Mouse (Mus musculus) right cerebral cortex, postnatal 36 days (tissue): ENCODE measurements around the gene Ptpre.
"Not testable (repeated sequence)": the region's sequence is repeated elsewhere in the genome, so short reads cannot be mapped to it uniquely, and the experiment has no call there.

Source experiments
- DNase-seq, 2 experiments: peaks; one replicate each; pipeline ENCODE4 v3.0.0; 2022; ENCODE audit warnings: low spot score in 2 of 2, mixed read lengths in 1 of 2

The Ptpre gene

DNA sequence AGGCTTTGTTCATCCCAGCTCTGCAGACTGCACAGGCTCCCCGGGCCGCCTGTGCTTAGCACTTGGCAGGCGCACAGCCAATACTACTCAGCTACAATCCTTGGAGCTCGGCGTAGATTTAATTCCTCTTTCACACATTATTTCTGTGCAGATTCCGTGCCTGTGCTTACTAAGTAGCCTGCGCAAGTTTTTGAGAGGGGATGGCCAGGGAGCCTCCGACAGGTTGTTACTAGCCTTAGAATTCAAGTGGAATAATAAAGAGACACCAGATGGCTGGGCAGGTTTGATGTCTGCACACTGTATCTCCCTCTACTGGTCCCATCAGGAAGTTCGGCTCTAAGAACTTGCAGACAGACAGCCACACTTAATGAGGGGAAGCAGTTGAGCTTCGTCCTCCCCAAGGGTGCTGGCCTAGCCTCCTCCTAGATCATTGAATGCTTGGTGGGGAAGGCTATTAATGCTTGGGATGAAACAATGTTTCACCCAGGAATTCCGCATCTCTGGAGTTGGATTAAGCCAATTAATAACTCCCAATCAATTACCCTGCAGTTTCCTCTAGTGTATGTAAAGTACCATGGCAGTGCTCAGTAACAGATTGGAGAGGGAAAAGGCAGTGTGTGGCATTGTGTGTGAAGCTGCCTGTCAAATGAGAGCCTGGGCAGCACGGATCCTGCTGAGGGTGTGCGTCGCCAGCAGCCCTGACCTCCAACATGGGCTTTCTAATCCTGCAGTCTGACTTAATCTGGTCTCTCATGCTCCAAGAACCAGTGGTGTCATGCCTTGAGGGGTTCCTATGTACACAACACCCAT is 104.6 kb downstream of the Ptpre start:
- DNase-seq: peak; percentile 61 to 66

DNA sequence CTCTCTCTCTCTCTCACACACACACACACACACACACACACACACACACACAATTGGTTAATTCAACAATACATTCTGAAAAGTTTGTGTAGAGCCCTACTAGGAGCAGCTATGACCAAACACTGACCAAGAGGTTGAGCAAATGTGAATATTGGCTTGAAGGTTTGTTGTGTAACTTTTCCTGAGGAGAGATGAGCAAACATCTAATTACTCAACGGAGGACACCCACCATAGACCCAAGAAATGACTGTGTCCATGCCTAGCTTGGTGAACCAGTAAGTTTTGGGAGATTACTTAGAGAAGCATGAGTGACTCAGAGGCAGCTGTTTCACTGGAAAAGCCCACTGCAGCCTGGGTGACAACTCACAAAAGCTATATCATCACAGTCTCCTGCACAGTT is 107.2 kb downstream of the Ptpre start:
- DNase-seq: no peak

DNA sequence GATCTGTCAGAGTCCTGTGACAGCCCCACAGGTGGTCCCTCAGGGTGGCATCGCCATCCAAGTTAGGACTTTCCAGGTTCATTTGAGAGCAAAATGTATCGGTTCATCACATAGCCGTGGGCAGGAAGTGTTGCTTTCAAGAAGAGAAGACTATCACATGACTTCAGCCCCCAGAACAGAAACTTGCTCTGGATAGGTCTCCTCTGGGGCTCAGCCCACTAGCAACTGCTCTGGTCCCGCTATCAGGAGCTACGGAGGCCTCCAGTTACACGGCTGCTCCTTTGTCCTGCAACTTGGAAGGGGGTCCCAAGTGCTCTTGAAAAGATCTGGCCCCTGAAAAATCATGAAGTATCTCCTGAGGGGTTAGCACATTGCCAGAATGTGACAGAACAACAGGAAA is 109.7 kb downstream of the Ptpre start:
- DNase-seq: no peak

DNA sequence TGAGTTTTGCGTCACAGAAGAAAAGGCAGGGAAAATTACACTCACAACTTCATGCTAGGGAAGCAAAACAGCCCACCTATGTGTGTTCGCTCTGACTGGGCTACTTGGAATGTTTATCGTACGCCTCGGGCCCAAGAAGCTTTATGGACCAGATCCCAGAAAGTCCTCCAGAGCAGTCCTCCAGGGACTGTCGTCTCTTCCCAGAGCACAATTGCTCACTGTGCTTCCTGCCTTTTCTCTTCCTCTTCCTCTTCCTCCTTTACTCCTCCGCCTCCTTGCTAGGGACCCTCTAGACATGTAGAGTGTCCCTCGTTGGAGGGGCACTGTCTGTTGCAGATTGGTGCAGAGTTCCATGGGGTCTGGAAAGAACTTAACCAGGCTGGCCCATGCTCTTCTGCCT is 111.5 kb downstream of the Ptpre start:
- DNase-seq: no peak

DNA sequence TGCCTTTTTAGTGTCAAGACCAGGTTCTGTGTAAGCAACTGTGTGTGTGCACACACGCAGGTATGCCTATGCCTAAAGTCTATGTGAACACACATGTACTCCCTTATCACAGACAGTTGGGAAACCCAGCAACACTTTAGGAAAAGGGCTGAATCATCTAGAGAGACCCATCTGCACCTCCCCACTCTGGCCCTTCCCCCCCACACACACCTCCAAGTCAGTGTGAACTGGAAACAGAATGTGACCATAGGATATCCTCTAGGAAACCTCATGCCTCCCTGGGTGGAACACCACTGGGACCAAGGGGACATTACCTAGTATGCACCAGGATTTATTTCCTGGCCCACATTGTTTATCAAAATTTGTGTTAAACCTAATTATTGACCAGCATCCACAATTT is 112.0 kb downstream of the Ptpre start:
- DNase-seq: no peak

DNA sequence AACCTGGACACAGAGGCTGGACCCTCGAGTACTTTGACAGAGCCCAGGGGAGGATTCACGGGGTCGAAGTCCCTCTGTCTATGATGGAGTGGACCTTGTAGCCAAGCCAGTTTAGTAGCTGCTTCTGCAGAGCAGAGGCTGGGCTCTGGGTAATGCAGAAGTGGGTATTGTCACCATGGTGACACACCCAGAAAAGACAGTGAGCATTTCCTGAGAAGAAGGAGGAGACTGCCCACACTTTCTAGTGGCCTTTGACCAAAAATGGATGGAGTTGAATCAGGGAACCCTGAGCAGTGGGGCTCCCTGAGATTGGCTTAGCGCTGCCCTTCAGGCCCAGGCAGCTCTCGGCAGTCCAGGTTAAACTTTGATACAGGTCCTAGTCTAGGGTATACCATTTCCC is 112.8 kb downstream of the Ptpre start:
- no peak for DNase-seq

DNA sequence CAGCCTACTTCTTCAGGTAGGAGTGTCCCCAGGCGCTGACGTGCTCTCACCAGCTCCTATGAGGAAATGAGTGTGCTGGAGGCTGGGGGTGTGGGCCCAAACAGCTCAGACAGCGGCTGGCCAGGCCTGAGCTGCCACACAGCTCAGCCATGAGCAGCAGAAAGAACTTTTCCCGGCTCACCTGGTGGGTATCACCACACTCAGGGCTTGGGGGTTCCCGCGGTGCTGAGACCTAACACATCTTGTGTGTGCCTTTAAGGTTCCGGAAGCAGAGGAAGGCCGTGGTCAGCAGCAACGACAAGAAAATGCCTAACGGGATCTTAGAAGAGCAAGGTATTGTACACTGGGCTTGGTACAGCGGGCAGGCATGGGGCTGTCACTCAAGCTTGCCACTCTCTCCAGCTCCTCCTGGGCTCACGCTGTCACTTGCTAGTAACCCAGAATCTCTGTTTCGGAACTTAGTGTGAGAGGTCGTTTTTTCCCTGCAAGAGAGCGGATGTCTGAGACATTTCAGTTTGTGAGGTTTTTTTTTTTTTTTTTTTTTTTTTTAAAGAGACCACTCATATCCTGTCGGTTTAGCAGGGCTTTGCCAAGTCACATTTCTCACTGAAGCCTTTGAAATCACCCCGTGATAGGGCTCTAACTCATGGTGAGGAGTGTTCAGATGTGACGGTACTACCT is 114.7 kb downstream of the Ptpre start:
- DNase-seq: no peak

DNA sequence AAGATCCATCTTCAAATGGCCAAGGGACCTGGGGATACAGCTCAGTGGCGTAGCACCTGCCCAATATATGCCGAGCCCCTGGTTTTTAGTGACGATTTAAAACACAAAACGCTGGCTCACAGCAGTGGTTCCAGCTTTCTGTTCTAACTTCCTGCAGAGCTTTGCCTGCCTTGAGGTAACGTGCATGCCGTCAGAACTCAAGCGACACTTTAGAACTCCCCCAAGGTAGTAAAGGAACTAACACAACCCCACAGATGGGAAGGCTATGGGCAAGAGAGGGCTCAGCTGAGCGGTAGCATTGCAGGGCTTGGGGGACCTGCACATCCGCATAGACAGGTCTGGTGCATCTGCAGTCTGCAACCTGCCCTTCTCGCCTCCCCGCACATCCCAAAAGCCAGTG is 115.5 kb downstream of the Ptpre start:
- DNase-seq: no peak

DNA sequence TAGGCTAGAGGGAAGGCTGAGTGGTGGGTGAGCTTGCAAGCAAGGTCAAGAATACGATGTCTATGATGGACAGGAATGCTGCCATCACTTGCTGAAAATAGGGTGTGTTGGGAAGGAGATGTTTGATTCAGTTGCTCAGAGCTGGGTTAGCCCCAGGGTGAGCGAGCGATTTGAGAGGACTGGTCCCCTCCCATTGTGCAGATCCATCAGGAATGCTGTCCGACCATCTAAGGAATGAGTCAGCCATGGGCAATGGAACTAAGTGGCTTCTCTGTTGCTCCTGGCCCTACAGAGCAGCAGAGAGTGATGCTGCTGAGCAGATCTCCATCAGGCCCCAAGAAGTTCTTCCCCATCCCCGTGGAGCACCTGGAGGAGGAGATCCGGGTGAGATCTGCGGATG is 116.3 kb downstream of the Ptpre start:
- no peak for DNase-seq

DNA sequence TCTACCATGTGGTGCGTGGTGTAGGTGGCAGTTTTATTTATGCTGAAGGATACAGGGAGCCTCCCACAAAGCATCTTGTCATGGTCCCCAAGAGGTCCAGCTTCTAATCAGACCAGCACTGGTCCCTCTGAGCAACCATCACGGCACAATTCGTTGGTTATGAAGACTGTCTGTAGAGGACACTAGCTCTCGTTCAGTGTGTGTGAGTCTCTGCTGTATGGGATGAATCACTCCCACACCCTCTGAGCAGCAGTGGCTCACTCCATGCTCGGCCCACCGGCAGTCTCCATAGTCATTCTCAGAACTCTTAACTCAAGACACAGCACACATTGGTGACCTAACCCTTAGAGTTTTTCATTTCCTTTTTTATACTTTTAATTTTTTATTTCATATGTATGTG is 117.0 kb downstream of the Ptpre start:
- DNase-seq: no peak

DNA sequence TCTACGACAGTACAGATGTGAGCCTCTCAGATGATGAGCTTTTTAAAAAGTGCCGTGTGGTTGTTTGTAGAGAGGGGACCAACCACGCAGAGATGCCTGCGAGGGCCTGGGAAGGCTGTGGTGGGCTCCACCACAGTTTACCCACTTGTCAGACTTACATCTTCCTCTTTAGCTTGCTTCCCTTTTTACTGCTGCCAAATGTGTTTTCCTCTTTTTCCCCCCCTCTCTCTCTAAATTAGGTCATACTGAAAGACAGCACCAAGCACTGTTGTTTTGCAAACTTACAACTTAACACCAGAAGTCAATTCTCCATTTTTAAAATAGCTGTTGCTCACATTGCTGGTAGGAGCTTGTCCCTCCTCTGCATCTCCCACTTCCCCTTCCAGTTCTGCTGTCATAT is 117.8 kb downstream of the Ptpre start:
- DNase-seq: no peak

DNA sequence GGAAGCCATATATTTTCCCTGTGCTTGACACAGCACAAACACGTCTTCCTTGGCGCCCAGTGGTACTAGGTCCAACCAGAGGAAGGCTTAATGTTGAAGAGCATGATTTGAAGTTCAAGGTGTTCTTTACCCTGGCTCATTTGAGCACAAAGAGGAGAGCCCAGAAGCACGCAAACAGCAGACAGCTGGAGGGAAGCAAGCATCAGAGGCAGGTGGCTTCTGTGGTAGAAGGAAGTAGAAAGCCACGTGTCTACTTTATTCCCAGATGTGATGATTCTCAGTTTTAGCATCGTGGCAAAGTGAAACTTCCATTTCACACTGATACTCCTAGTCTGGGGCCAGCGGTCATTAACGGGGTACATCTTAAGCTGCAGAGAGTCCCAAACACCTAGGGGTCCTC is 120.9 kb downstream of the Ptpre start:
- no peak for DNase-seq

DNA sequence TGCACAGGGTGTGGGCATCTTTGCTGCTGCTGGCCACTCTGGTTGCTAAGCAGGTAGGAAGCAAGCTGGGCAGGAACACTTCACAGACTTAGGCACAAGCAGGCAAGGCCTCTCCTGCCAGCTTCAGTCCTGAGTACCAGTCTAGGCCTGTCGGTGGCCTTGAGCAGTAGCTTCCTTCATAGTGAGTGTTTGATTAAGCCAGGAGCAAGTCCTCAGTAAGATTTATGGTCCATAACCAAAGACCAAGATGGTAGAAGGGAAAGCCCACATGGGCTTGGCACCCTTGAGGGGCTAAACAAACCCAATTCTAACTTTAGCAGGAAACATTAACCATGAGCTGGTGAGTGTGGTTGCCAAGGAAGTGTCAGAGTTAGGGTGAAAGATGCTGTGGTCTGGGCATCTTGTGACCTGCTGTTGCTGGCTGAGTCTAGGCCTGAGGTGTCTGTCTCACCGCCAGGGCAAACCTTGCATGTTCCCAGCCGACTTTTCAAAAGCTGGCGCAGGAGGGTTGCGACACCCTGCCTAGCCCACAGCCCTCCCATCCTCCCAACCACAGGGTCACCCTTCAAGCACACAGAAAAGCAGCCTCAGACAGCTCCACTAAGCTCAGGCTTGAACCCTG is 122.1 kb downstream of the Ptpre start:
- DNase-seq: no peak

DNA sequence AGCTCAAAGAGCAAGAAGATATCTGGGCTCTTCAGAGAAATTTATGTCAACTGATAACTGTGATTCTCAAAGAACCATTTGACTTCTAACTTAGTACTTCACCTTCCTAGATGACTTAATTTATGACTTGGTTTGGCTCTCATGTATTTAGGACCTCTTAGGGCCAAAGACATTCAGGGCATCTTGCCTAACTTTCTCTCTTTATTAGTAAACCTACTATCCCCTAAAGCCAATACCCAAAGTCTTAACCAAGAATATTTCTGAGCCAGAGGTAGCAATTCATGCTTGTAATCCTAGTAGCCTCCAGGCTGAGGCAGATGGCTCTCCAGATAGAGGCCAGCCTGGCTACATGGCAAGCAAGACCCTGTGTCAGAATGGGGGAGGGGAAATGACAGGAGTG is 123.0 kb downstream of the Ptpre start:
- DNase-seq: no peak

DNA sequence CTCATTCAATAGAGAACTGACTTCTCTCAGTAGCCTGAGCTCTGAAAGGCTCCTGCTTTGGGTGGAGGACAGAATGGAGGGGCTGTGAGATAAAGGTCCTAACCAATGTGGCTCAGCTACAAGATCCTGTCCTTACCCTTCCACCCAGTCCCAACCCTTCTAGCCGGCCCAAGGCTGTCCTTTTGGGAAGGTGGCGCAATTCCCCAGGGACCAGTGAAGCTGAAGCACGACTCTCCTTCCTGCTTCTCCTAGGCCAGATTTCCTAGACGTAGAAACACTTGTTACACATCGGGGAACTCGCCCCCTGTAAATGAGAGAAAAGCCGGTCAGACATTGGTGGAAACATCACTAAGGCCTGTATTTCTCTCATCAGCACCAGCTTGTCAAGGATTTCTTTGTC is 126.9 kb downstream of the Ptpre start:
- DNase-seq: no peak

DNA sequence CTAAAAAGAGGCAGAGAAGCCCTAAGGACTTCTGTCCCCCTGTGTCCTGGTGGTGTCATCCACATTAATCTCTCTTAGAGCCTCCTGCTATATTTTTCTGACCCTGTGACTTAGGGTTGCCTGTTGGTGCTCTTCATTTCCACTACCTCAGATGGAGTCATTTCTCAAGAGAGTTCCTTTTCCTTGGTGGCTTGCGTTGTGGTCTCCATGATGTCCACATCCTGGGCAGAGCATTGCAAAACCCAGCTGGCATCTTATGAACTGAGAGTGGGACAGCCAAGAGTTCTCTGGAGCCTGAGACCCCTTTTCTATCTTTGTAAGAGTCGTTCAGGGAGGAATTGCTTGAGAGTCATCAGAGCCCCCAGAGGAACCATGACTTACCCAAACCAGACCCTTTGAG is 129.0 kb downstream of the Ptpre start:
- DNase-seq: no peak

DNA sequence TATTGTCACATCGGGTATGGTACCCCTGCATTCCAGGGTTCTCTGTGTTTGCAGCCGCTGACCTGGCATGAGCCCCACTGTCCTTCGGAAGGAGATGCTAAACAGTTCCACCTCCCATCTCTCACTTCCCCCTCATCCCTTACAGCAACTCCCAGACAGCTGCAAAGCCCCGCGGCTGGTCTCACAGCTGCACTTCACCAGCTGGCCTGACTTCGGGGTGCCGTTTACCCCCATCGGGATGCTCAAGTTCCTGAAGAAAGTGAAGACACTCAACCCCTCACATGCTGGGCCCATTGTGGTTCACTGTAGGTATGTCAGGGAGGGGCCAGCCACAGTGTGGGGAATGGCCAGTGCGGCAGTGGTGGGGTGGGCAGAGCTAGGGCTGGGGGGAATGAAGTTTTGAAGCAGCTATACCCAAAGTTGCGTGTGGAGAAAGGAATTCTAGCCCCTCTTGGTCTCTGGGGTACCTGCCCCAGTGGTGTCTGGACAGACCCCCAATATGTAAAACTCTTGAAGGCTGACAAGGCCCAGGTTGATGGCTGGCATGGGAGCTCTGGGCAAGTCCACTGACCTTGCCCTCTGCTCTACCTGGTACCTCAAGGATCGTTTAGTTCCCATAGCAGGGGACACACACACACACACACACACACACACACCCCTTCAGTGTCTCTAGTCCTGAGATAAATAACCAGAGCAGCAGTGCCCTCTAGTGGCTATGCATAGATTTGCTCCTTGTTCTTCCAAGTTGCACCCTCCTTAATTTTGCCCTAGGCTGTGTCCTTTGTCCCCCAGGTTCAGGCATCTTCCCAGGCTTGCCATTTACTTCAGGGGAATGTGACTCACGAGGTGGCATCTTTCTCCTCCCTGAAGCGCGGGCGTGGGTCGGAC is 131.8 kb downstream of the Ptpre start:
- peak in 1 of 2 experiments; percentile 19 for DNase-seq

DNA sequence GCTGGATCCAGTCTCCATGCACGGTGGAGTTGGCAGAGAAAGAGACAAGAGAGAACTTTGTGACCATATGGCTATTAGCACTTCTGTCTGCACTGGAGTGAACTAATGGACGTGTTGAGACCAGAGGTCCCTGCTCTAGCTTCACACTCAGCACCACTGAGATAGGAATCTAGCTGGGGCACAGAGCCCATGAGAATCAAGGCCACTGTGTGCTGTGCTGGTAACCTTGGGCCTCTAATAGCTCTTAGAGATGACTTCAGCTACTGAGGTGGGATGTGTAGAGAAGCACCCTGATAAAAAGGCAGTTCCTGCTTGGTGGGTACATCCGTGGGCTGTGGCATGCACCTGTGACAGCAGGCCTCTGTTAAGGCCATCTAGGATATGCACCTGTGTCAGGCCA is 136.3 kb downstream of the Ptpre start:
- no peak for DNase-seq

DNA sequence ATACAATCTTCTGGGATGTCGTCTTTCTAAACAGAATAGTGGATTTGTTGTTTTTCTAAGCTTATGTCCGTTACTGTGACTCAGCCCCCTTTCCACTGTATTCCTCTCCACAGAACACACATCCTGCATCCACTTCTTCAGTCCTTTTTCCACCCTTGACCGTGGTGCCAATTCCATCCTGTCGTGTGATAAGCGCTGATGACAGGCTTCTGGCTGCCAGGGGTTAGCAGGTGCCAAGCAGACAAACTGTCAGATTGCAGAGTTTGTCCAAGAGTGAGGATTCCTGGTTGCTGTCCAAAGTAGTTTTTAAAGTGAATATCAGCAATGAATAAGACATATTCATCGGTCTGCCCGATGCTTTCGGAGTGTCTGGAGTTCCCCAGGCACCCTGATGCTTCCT is 139.4 kb downstream of the Ptpre start:
- no peak for DNase-seq

DNA sequence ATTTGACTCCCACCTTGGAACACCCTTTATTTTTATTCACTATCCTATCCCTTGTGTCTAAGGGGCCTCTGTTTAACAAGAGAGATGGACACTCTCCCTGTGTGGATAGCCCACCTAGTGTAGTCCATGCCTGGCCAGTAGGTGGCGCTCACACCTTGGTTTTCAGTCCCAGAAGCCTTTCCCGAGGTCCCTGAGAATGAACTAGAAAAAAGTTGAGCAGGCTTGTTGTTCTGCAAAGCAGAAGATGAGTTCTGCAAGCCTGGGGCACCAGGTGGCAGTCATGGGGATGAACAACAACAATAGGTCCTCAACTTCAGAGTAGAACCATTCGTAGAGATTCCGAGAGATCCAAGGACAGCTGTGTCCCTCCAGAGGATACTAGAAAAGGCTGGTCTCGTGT is 143.1 kb downstream of the Ptpre start:
- no peak for DNase-seq

DNA sequence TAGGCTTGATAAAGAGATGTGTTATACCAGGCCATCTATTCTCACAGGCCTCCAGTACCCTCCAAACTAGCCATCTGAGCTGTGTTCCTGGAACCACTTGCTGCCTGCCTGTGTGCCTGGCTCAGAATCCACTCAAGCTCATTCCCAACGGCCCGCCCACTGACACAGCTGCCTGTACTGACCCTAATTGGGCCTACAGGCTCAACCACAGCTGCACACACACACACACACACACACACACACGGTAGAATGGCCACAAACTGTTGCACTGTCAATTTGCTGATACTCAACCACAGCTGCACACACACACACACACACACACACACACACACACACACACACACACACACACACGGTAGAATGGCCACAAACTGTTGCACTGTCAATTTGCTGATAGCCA is 146.8 kb downstream of the Ptpre start:
- DNase-seq: not testable (repeated sequence)

DNA sequence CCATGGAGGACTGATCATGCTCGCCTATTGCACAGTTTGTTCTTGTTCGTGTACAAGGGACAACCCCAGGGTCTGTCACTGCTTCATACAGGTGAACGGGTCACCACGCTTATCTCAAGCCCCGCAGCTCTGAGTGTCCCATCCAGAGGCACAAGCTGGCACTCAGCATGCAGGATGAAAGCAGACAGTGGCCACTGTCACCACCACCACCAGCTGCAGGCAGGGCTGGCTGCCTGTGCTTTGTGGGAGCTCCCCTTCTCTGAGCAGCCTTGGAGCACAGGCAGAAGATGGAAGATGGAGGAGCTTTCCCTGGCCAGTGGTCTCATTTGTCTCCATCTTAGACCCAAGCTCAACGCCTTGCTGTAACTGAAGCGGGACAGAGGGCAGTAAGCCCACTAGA is 147.7 kb downstream of the Ptpre start:
- DNase-seq: no peak
